Mouse (Mus musculus) spleen, adult 12 weeks (tissue): Measurements from ENCODE around the gene Ttf2.

Experiments used
- DNase-seq: peaks from one replicate; pipeline ENCODE4 v3.0.0; 2022; ENCODE audit warnings: low spot score

Ttf2 gene

GRCm38 (mm10) chr3:100969176-100969917 is at the start of gene Ttf2:
Gene Ttf2, minus strand, starts transcription at chr3:100969663.
- DNase-seq: peak; percentile 87

- DNase-seq: no peak
Measured at GRCm38 (mm10) chr3:101018494-101018893, 49.0 kb upstream of the Ttf2 start.

GRCm38 (mm10) chr3:101016050-101016449 is 46.6 kb upstream of the Ttf2 start:
- DNase-seq: no peak

DNA sequence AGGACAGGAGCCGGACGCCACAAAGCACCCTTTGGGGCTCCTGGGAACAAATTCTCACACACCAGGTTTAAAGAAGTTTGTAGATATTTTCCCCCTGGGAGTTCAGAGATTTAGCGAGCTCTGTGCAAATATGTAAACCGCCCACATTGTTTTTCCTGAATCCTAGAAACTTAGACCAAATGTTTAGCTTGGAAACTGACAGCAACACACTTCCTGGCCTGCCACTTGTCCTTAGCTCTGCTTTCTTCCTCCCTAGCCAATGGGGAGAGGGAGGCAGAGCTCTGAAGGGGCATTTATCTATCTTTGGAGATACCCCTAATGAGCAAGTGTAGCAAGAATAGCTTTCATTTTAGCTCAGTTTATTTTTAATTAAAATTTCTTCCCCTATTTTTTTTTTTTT is 45.8 kb upstream of the Ttf2 start:
- no peak for DNase-seq

- DNase-seq: no peak
Measured at GRCm38 (mm10) chr3:101013536-101013935, 44.1 kb upstream of the Ttf2 start.

GRCm38 (mm10) chr3:101013005-101013404 is 43.5 kb upstream of the Ttf2 start:
- DNase-seq: no peak

GRCm38 (mm10) chr3:101012597-101012996 is 43.1 kb upstream of the Ttf2 start:
- no peak for DNase-seq

DNA sequence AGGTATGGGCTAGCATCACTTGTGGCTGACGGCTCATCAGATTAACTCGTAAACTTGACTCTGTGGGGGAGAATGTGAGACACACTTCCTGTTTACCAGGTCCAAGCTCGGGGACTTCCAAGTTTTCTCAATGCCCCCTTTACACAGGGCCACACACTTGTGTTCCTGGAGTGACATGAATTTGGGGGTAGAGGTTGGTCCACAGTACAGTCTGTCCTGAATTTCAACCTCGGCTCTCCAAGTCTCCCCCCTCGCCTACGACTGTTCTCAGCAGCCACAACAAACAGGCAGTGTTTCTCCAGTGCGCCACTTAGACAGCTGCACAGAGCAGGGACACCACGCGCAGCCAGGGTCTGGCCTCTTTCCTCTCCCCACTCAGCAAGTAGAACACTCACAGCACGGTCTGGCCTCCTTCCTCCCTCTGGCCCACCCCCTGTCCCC is 42.7 kb upstream of the Ttf2 start:
- DNase-seq: no peak

DNA sequence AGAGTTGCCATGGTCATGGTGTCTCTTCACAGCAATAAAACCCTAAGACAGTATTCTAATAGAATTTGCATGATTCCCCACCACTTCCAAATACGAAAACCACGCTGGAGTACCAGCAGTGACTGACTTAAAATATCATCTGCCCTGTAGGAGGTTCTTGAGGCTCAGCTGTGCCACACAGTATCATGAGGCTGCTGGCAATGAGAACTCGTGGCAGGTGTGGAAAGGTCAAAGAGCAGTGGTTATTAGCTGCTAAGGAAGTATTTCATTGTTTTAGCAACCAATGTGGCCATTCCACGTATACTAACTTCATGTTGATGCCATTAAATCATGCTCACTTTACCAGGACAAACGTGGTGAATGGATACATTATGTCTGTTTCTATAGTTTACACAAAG is 41.7 kb upstream of the Ttf2 start:
- no peak for DNase-seq

- no peak for DNase-seq
Measured at GRCm38 (mm10) chr3:101010589-101011202, 41.2 kb upstream of the Ttf2 start.

DNA sequence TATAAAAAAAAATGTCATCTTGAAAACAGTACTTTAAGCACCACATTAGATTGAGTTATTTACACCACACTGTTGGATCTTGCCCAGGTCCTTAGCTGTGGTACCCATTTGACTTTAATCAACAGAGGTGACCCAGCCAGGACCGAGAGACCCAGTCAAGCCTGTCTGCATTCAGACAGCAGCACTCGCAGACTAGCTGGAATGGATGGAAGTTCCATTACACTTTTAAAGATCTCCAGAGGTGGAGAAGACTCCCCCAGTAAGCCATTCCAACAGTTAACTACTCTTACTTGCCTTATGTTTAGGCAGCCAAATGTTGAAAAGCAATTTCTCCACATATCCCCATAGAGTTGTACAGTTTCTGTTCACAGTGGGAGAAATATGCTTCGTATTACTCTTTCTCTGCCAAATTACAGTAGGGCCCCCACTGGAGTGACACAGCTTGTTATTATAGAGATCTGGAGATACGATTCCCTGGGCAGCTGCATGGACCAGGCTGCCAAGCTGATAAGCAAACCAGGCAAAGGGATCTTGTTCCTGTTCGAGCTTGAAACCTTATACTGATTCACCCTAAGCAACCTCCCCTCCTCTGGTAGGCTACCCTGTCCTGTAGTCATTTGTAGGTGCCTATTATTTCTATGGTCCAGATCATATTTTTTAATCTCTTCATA is 37.8 kb upstream of the Ttf2 start:
- no peak for DNase-seq

DNA sequence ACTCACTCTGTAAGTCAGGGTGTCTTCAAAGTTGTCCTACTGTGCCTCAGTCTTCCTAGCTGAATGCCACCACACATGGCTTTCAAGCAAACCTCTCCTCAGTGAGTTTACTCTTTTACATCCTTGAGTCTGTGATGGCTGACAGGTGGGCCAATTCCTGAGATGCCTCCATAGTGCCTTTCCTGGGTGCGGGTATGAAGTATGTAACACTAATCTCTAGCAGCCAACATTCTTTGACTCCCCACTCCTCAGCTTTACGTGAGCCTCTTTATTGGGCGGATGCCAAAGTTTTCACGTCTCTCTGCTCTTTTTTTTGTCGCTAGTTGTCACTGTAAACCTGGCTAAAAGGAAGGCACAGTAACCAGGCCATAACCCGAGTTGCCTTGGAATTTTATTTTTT is 35.9 kb upstream of the Ttf2 start:
- DNase-seq: no peak

- DNase-seq: no peak
Measured at GRCm38 (mm10) chr3:101003575-101004356, 34.3 kb upstream of the Ttf2 start.

DNA sequence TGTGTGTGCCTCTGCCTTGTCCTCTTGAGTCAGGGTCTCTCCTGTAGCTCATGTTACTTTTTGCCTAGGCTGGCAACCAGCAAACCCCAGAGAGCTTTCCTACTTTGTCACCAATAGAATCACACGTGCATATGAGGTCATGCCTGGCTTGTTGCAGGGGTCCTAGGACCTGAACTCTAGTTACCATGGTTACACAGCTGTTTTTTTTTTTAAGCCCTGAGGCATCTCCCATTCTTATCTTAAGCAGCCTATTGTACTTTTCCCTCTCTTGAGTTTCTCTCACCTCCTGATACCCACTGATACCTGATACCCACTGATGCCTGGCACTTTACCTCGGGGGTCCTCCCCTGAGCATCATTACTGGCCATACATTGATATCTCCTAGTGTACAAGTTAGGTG is 30.3 kb upstream of the Ttf2 start:
- DNase-seq: no peak

DNA sequence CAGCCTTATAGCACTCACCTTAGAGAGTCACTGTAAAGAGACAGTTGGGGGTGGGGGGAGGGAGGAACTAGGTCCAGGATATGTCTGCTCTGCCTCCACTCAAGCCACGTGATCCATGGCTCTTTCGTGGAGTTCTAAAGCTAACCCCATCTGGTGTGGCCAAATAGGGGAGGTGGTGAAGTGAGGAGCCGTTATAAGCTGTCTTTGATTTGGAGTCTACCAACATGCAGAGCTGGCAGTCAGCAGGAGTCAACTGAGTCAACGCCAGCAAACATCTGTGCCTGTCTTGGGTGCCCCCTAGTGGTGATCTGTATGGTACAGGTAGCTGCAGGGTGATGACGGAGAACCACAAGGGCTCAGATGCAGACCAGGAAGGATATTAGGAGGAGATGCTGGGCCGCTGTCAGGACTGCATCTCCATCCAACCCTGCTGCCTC is 29.5 kb upstream of the Ttf2 start:
- peak; percentile 51 for DNase-seq

GRCm38 (mm10) chr3:100997785-100998570 is 28.5 kb upstream of the Ttf2 start:
- DNase-seq: no peak

GRCm38 (mm10) chr3:100994252-100994651 is 24.8 kb upstream of the Ttf2 start:
- no peak for DNase-seq

DNA sequence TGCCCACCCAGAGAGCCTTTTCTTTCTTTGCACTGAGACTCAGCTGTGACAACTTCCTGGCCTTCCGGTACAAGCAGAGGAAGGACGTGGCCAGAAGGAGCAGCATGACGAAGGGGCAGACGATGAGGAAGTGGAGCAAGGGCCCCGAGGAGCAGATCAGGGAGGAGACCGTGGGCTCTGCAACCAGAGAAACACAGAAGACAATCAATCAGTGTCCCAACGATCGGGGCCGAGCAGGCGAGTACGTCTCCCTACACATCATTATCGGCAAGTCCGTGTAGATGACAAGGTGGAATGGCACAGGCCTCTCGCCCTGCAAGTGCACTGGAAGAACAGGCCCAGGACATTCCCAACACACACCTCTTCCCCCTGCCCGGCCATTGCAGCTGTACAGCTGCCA is 24.3 kb upstream of the Ttf2 start:
- no peak for DNase-seq

- DNase-seq: no peak
Measured at GRCm38 (mm10) chr3:100993158-100993557, 23.7 kb upstream of the Ttf2 start.

DNA sequence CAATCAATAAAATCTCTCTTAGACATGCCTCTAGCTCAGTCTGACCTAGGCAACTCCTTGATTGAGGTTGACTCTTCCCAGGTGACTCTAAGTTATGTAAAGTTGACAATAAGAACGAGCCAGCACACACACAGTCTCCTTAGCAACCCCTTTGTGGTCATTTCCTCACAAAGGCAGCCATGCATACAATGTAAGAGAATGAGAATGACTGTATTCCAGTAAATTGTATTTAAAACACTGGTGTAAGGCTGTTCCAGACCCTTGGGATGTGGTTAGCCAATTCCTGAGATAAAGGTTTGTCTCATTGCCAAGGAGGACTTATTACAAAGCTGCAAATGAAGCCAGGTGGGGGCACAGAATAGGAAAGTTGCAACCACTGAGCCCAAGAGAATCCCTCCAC is 20.8 kb upstream of the Ttf2 start:
- no peak for DNase-seq

GRCm38 (mm10) chr3:100989417-100989816 is 20.0 kb upstream of the Ttf2 start:
- DNase-seq: no peak

- DNase-seq: no peak
Measured at GRCm38 (mm10) chr3:100979290-100979689, 9.8 kb upstream of the Ttf2 start.
